Comparison of ENCODE assay signal across 9 mouse cellular contexts in genomic region chr10:115184697-115185096, GRCm38 (mm10). TPM values are rescaled to one million over a fixed set of nuclear protein-coding genes. Genes with fewer than 3 reads are reported as not detected.
A peak's percentile ranks its signal among the peaks of the same experiment; 100 is the strongest.
DNase-seq lines count a peak whose midpoint lies in the region; ATAC-seq lines count a peak whose summit lies in the region.
"Had no signal": no experiment of that assay in that cellular context is flagged by ENCODE, and none has a peak within 500 bp of the region (broad histone marks: within the 10 kb centered on the region; RNA-seq: fewer than 3 reads in every experiment).

Gene Tph2 (minus strand): TSS chr10:115185022.

- no peaks in the 10 kb centered on the region for H3K36me3 ChIP-seq in midbrain, embryonic 12.5 days

- no peaks in the 10 kb centered on the region for H3K9me3 ChIP-seq in midbrain, embryonic 12.5 days

- peak; percentile 82; the same call in 1 of the 2 replicates for ATAC-seq in midbrain, embryonic 12.5 days (ENCODE audit: low FRiP score, low read depth)

- no peak within 1 kb of the TSS for H3K9ac ChIP-seq in midbrain, embryonic 12.5 days (replicated peaks)

- H3K4me1 ChIP-seq in midbrain, embryonic 12.5 days: no peaks in the 10 kb centered on the region

- peak; percentile 19 for DNase-seq in T-cell, adult 2 months (ENCODE audit: low spot score)
- peak; percentile 93 to 96 for DNase-seq in cerebellum, postnatal 10 days
- peak; percentile 43 to 46 for DNase-seq in frontal cortex, postnatal 36 days (ENCODE audit: low spot score in 2 of 2)
- peak; percentile 67 for DNase-seq in induced T-regulatory cell, adult 2 months (ENCODE audit: low read depth)
- DNase-seq in left cerebral cortex, postnatal 14 days (ENCODE audit: low spot score in 2 of 2): peak; percentile 68 to 70
- peak; percentile 70 for DNase-seq in right cerebral cortex, postnatal 4 days
- DNase-seq in yolk sac, embryonic 10.5 days (ENCODE audit: low spot score): peak; percentile 67

- H3K4me2 ChIP-seq in midbrain, embryonic 12.5 days (replicated peaks): 0 out of 2 replicates have a peak within 1 kb of the TSS, but pooled peaks have one; percentile 5

- H3K27ac ChIP-seq in midbrain, embryonic 12.5 days (replicated peaks): no peak within 1 kb of the TSS
- H3K27ac ChIP-seq: macrophage had no signal

- H3K27me3 ChIP-seq in midbrain, embryonic 12.5 days: no peaks in the 10 kb centered on the region

- WGBS in midbrain, embryonic 12.5 days: 9% methylated on average over 9 of the region's 9 CpGs

- no peak within 1 kb of the TSS for H3K4me3 ChIP-seq in midbrain, embryonic 12.5 days

- intact Hi-C loops in left cerebral cortex, postnatal 14 days (cut with DNase I): no loop called here

RNA-seq across cellular contexts. Expression of gene Tph2, which starts in this region (rescaled TPM):
- total RNA-seq in left cerebral cortex, postnatal 14 days (2021): 1 to 10 TPM; 1.4 to 1.6 TPM
- 0.45 and 0.47 TPM in 2 replicates for polyA plus RNA-seq in midbrain, embryonic 12.5 days (2016; fragmentation: Nextera tagmentation; extraction: Ambion mirVana)
- polyA plus RNA-seq: macrophage had no signal

Comparison
In these comparisons a context has a peak if more than half of its experiments do, and no peak if none do; other contexts are left out.
1. Peak in ATAC-seq and H3K4me2 ChIP-seq in midbrain, embryonic 12.5 days; RNA of the gene not detected or under 1 TPM.
2. DNase-seq: peak in every context shown above with its lines; median percentile 94 in cerebellum, postnatal 10 days; 70 in right cerebral cortex, postnatal 4 days; 69 in left cerebral cortex, postnatal 14 days; 67 in induced T-regulatory cell, adult 2 months; 67 in yolk sac, embryonic 10.5 days; 44 in frontal cortex, postnatal 36 days; 19 in T-cell, adult 2 months.